Mouse (Mus musculus) pancreas, adult 10 weeks (tissue): ENCODE measurements around the gene Olfr1457. TPM values are rescaled to one million over a fixed set of nuclear protein-coding genes. Genes with fewer than 3 reads are reported as not detected.

Source experiments
- polyA plus RNA-seq: library from polyadenylated mRNA; stranded (reverse); fragments of 350-450 nt; fragmentation: Illumina TruSeq; extraction: RNeasy Lipid Tissue Mini Kit (QIAGEN cat#74804); gene quantifications from one replicate; pipeline ENCODE4 v1.2.3, GENCODE M21; 2015; ENCODE audit warnings: low read depth, low replicate concordance; ENCODE audit not compliant: insufficient read depth

The Olfr1457 gene
- not detected for polyA plus RNA-seq

GRCm38 (mm10) chr19:13097791-13098190 lies at the start of gene Olfr1457:
TSS of gene Olfr1457 (minus strand) at chr19:13097891.

GRCm38 (mm10) chr19:13106675-13107074 lies 9.0 kb upstream of the Olfr1457 start, which contains the start of gene Olfr1458:
TSS of gene Olfr1458 (minus strand) at chr19:13106775.

GRCm38 (mm10) chr19:13060310-13060709 lies 37.4 kb downstream of the Olfr1457 start, which contains the start of gene Olfr1454:
TSS of gene Olfr1454 (plus strand) at chr19:13060610.

Other genes starting within 250 kb of the Olfr1457 start
- gene Olfr1444, start 240.6 kb downstream of the Olfr1457 start, polyA plus RNA-seq: not detected
- not detected for gene Olfr1445, start 214.0 kb downstream of the Olfr1457 start, polyA plus RNA-seq
- not detected for gene Olfr1446, start 204.4 kb downstream of the Olfr1457 start, polyA plus RNA-seq
- gene Olfr1447, start 194.1 kb downstream of the Olfr1457 start, polyA plus RNA-seq: not detected
- not detected for gene Olfr1448, start 173.5 kb downstream of the Olfr1457 start, polyA plus RNA-seq
- not detected for gene Olfr1449, start 167.1 kb downstream of the Olfr1457 start, polyA plus RNA-seq
- not detected for gene Olfr1450, start 147.6 kb downstream of the Olfr1457 start, polyA plus RNA-seq
- gene Olfr1451, start 102.9 kb downstream of the Olfr1457 start, polyA plus RNA-seq: not detected
- gene Olfr1453, start 69.6 kb downstream of the Olfr1457 start, polyA plus RNA-seq: not detected
- not detected for gene Olfr1454, start 37.3 kb downstream of the Olfr1457 start, polyA plus RNA-seq
- gene Olfr1458, start 8.9 kb upstream of the Olfr1457 start, polyA plus RNA-seq: not detected
- gene Olfr1459, start 51.7 kb upstream of the Olfr1457 start, polyA plus RNA-seq: not detected
- not detected for gene Olfr1461, start 65.1 kb upstream of the Olfr1457 start, polyA plus RNA-seq
- not detected for gene Olfr1462, start 87.8 kb upstream of the Olfr1457 start, polyA plus RNA-seq
- not detected for gene Olfr1463, start 133.4 kb upstream of the Olfr1457 start, polyA plus RNA-seq
- gene Olfr1465, start 217.7 kb upstream of the Olfr1457 start, polyA plus RNA-seq: not detected
- gene Olfr1466, start 241.0 kb upstream of the Olfr1457 start, polyA plus RNA-seq: not detected